Mouse (Mus musculus): Measurements from ENCODE around the gene Rbbp9. TPM values are rescaled to one million over a fixed set of nuclear protein-coding genes. Genes with fewer than 3 reads are reported as not detected.

Gene Rbbp9
- polyA plus RNA-seq, 1 experiment from 2014 or later: 59.1 TPM

DNA sequence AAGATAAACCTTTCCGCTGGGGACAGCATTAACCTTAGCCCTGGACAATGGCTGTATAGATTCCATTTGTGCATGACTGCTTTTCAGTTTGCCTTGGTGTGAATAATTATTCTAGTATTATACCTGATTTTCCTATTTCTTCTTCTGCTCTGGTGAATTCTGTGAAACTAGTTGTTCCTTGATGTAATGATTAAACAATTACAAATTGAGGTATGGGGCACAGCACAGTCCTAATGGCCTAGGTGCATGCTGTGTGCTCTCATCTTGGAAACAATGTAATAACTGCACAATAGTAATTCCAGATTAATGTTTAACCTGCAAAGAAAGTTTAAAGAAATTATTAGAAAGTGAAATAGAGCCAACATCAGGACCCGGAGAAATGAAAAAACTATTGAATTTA lies 5.6 kb downstream of the Rbbp9 start:
- ATAC-seq (ENCODE audit: low FRiP score): no peak
- no peaks in the 10 kb centered on the region for H3K9me3 ChIP-seq
- H3K27ac ChIP-seq: no peak overlapping the region
- H3K4me1 ChIP-seq: peaks cover 3% of the 10 kb centered on the region
- 90% methylated on average over 2 of the region's 2 CpGs for WGBS
- H3K4me2 ChIP-seq: no peak overlapping the region
- H3K27me3 ChIP-seq: no peaks in the 10 kb centered on the region
- H3K4me3 ChIP-seq (replicated peaks): no peak overlapping the region
- H3K9ac ChIP-seq: no peak overlapping the region
- peaks cover 68% of the 10 kb centered on the region for H3K36me3 ChIP-seq (replicated peaks)

DNA sequence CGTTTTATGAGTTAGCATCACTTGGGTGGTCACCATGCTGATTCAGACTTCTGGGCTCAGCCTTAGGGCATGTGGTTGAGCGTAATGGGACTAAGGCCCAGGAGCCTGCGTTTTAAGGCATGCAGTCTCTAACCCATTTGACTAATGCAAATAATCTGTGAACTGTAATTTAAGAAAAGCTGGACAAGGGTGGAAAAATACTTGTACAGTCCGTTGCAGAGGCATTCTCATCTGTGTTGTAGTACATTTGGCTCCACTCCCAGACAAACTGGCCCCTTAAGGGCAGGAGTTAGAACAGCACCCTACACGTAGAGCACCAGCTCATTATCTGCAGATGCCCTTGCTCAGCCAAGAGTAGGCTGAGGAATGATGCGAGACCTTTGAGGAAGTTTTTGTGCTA lies 6.0 kb downstream of the Rbbp9 start:
- Histone ChIP-seq H3K36me3 (replicated peaks) (peaks cover 72% of the 10 kb centered on the region), H3K9ac (no peak overlapping the region), H3K9me3 (no peaks in the 10 kb centered on the region), H3K27ac (no peak overlapping the region), H3K27me3 (no peaks in the 10 kb centered on the region), H3K4me2 (no peak overlapping the region), H3K4me3 (replicated peaks) (no peak overlapping the region), H3K4me1 (no peaks in the 10 kb centered on the region; the same call in 1 of the 2 replicates)
- no peak for ATAC-seq (ENCODE audit: low FRiP score)
- 92% methylated on average over 6 of the region's 6 CpGs for WGBS

GRCm38 (mm10) chr2:144543670-144544069 lies 7.0 kb downstream of the Rbbp9 start:
- H3K4me2 ChIP-seq: no peak overlapping the region
- H3K9me3 ChIP-seq: no peaks in the 10 kb centered on the region
- no peak overlapping the region for H3K27ac ChIP-seq
- H3K4me1 ChIP-seq: no peaks in the 10 kb centered on the region
- no peak overlapping the region for H3K4me3 ChIP-seq (replicated peaks)
- H3K9ac ChIP-seq: no peak overlapping the region
- WGBS: 91% methylated on average over 6 of the region's 6 CpGs
- no peak for ATAC-seq (ENCODE audit: low FRiP score)
- no peaks in the 10 kb centered on the region for H3K27me3 ChIP-seq
- peaks cover 82% of the 10 kb centered on the region for H3K36me3 ChIP-seq (replicated peaks)

DNA sequence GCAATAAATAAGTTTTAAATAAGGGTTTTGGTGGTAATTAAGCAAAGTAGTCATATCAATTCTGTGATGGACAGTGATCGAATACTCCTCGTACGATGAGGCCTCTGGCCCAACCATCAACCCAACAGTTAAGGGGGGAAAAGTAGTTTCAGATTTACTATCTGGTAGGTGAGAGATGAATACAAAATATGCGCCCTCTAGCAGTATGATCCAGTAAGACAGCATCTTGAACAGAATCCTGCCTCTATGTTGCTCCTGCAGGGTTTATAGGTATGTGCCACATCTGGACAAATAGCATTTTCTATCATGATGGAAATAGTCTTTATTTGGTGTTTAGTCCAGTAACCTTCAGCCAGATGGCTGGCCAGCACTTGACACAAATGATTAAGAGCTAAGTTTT lies 9.4 kb downstream of the Rbbp9 start:
- Histone ChIP-seq H3K9ac (no peak overlapping the region), H3K36me3 (replicated peaks) (peaks cover 84% of the 10 kb centered on the region), H3K4me1 (no peaks in the 10 kb centered on the region), H3K4me2 (no peak overlapping the region), H3K4me3 (replicated peaks) (no peak overlapping the region), H3K27ac (no peak overlapping the region), H3K27me3 (no peaks in the 10 kb centered on the region), H3K9me3 (no peaks in the 10 kb centered on the region)
- WGBS: 87% methylated on average over 4 of the region's 4 CpGs
- no peak for ATAC-seq (ENCODE audit: low FRiP score)

DNA sequence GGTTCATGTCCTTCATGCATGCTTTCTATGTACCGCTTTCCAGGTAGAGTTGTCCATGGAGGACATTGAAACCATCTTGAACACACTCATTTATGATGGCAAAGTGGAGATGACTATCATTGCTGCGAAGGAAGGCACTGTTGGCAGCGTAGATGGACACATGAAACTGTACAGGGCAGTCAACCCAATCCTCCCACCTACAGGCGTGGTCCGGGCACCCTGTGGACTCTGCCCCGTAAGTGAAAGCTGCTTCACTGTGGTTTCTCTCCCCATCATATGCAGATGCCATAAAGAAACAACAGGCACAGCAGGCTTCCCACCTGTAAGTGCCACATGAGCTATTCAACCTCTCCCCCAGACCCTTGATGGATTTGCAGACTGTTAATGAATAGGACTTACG lies 13.5 kb downstream of the Rbbp9 start:
- WGBS: 95% methylated on average over 7 of the region's 7 CpGs
- peaks cover 85% of the 10 kb centered on the region for H3K36me3 ChIP-seq (replicated peaks)
- no peaks in the 10 kb centered on the region for H3K27me3 ChIP-seq

GRCm38 (mm10) chr2:144527821-144528174 lies 22.9 kb downstream of the Rbbp9 start:
- ATAC-seq (ENCODE audit: low FRiP score): peak; percentile 59
- peak overlapping the region; percentile 94 for H3K4me3 ChIP-seq (replicated peaks)
- WGBS: under 1% methylated on average over 25 of the region's 25 CpGs

More for the DNA sequence above, 13.5 kb downstream of the Rbbp9 start:
- ATAC-seq (ENCODE audit: low FRiP score): no peak
- no peak overlapping the region for H3K9ac ChIP-seq
- H3K4me1 ChIP-seq: no peaks in the 10 kb centered on the region
- no peak overlapping the region for H3K4me2 ChIP-seq
- no peak overlapping the region for H3K27ac ChIP-seq
- 0 out of 2 replicates have a peak, but pooled peaks cover 2% of the 10 kb centered on the region for H3K9me3 ChIP-seq
- H3K4me3 ChIP-seq (replicated peaks): no peak overlapping the region

DNA sequence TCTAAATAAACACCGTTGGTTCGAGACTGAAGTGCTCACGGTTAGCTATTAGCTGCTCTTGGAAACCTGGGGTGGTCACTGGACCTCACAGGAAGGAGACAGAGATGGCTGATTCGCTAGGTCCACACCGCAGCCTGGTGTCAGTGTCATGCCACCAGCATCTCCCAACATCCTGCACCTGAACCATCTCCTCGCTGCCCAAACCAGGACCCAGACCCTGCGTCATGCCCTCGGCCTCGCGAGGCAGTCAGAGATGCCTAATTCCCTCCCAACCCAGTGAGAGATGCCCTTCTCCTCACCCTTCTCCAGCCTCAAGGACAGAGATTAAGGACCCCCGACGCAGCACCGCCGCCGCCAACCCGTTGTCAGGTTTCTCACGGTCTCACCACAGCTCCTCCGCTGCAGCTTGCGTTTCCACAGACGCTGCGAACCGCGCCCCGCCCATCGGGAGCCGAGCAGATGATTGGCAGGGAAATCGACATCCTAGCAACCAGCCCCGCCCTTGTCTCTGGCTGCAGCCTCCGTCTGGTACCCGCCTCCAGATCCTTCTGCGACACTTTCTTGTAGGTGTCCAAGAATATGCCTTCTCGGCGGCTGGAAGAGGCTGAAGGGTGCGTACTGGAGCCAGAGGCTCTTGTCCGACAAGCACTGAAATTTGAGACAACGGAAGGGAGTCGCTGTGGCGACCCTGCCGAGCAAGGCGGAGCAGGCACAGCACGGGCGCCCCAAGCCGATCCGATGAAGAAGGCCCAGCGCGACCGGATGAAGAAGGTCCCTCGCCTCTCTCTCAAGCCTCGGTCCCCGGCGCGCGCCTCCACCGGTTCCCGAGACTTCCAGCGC lies 23.5 kb downstream of the Rbbp9 start, which contains the start of the genes Dzank1 and Polr3f:
Gene Dzank1, minus strand, starts transcription at position 434 of the 840 bp plus-strand sequence.
Gene Polr3f, plus strand, starts transcription at position 738 of the 840 bp plus-strand sequence.
- Histone ChIP-seq H3K27me3 (0 out of 2 replicates have a peak, but pooled peaks cover 4% of the 10 kb centered on the region), H3K9ac (peak within 1 kb of the TSS; percentile 90), H3K4me2 (peak within 1 kb of the TSS; percentile 82), H3K4me1 (peaks cover 15% of the 10 kb centered on the region), H3K9me3 (no peaks in the 10 kb centered on the region), H3K36me3 (replicated peaks) (peaks cover 8% of the 10 kb centered on the region; the same call in 1 of the 2 replicates), H3K4me3 (replicated peaks) (peak within 1 kb of the TSS; percentile 94), H3K27ac (peak within 1 kb of the TSS; percentile 94)
- peak; percentile 98 for ATAC-seq (ENCODE audit: low FRiP score)
- 1% methylated on average over 56 of the region's 56 CpGs for whole genome bisulfite sequencing

More at GRCm38 (mm10) chr2:144527821-144528174, 22.9 kb downstream of the Rbbp9 start:
- H3K27ac ChIP-seq: peak overlapping the region; percentile 94
- peak overlapping the region; percentile 82 for H3K4me2 ChIP-seq
- peaks cover 11% of the 10 kb centered on the region for H3K36me3 ChIP-seq (replicated peaks)
- 0 out of 2 replicates have a peak, but pooled peaks cover 4% of the 10 kb centered on the region for H3K27me3 ChIP-seq
- peak overlapping the region; percentile 90 for H3K9ac ChIP-seq
- no peaks in the 10 kb centered on the region for H3K9me3 ChIP-seq
- H3K4me1 ChIP-seq: peaks cover 15% of the 10 kb centered on the region

DNA sequence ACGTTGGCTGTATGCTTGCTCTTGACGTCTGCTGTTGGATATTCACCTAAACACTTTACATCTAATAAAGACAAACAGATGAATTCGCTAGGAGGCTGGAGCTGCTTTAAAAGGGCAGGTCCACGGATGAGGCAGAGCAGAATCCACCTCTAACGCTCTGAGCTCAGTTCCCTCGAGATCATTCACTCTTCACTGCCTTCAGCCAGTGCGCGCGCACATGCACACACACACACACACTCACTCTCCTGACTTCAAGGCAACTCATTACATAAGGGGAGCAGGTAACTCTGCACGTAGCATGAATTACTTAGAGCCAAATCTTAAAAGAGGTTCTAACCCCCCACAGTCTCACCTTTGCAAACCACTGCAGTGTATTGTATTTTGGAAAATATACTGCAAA lies 24.8 kb downstream of the Rbbp9 start:
- no peak overlapping the region for H3K4me2 ChIP-seq
- H3K36me3 ChIP-seq (replicated peaks): peaks cover 3% of the 10 kb centered on the region; the same call in 1 of the 2 replicates
- 59% methylated on average over 10 of the region's 10 CpGs for WGBS
- no peaks in the 10 kb centered on the region for H3K9me3 ChIP-seq
- peaks cover 15% of the 10 kb centered on the region for H3K4me1 ChIP-seq
- no peak overlapping the region for H3K9ac ChIP-seq
- no peak overlapping the region for H3K4me3 ChIP-seq (replicated peaks)
- 0 out of 2 replicates have a peak, but pooled peaks cover 4% of the 10 kb centered on the region for H3K27me3 ChIP-seq
- no peak for ATAC-seq (ENCODE audit: low FRiP score)
- no peak overlapping the region for H3K27ac ChIP-seq

GRCm38 (mm10) chr2:144519772-144520171 lies 30.9 kb downstream of the Rbbp9 start:
- Histone ChIP-seq H3K36me3 (replicated peaks) (no peaks in the 10 kb centered on the region), H3K9ac (no peak overlapping the region), H3K27ac (no peak overlapping the region), H3K4me3 (replicated peaks) (no peak overlapping the region), H3K4me1 (no peaks in the 10 kb centered on the region), H3K9me3 (no peaks in the 10 kb centered on the region), H3K4me2 (no peak overlapping the region), H3K27me3 (no peaks in the 10 kb centered on the region)
- no peak for ATAC-seq (ENCODE audit: low FRiP score)
- WGBS: 63% methylated on average over 3 of the region's 3 CpGs

- no peak overlapping the region for H3K4me3 ChIP-seq (replicated peaks)
- no peaks in the 10 kb centered on the region for H3K27me3 ChIP-seq
- H3K4me2 ChIP-seq: no peak overlapping the region
- no peak overlapping the region for H3K27ac ChIP-seq
- no peak for ATAC-seq (ENCODE audit: low FRiP score)
- no peaks in the 10 kb centered on the region for H3K9me3 ChIP-seq
- no peaks in the 10 kb centered on the region for H3K4me1 ChIP-seq
- no peaks in the 10 kb centered on the region for H3K36me3 ChIP-seq (replicated peaks)
- 83% methylated on average over 3 of the region's 3 CpGs for WGBS
- H3K9ac ChIP-seq: no peak overlapping the region
Observed at GRCm38 (mm10) chr2:144514619-144515018, 36.0 kb downstream of the Rbbp9 start.

DNA sequence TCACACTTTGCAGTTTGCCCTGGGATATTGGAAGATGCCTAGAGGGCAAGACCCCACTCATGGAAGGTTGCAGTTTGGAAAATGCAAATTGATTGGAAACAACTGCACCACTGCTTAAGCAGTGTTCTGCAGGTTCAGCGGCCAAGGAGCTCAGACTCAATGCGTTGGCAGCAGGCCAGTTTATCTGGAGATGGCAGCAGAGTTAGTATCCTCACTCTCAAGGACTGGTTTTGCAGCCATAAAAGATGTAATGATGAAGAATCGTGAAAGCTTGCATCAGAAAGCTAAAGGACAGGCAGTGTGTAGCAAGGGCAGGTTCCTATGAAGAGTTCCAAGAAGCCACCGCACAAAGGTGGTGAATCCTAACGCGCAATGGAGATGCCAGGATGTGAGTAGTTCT lies 48.5 kb downstream of the Rbbp9 start:
- no peak overlapping the region for H3K9ac ChIP-seq
- 91% methylated on average over 6 of the region's 6 CpGs for WGBS
- H3K4me3 ChIP-seq (replicated peaks): no peak overlapping the region
- H3K9me3 ChIP-seq: no peaks in the 10 kb centered on the region
- H3K4me1 ChIP-seq: no peaks in the 10 kb centered on the region
- no peak for ATAC-seq (ENCODE audit: low FRiP score)
- no peak overlapping the region for H3K4me2 ChIP-seq
- H3K27ac ChIP-seq: no peak overlapping the region
- no peaks in the 10 kb centered on the region for H3K36me3 ChIP-seq (replicated peaks)
- H3K27me3 ChIP-seq: no peaks in the 10 kb centered on the region

Measured in forebrain, embryonic 12.5 days (tissue).